Mouse (Mus musculus) activated CD4-positive, CD25-positive, alpha-beta regulatory T cell, adult 4 months (primary cell): ENCODE measurements around the gene Sike1. TPM values are rescaled to one million over a fixed set of nuclear protein-coding genes. Genes with fewer than 3 reads are reported as not detected.

Experiments used
- ATAC-seq: one replicate; pipeline ENCODE4 v1.8.0; 2017
- polyA plus RNA-seq, 2 experiments: library from polyadenylated mRNA; unstranded; fragments of 100-300 nt; shearing (Covaris generic); gene quantifications; one replicate each; pipeline ENCODE4 v1.2.1; 2017

Sike1 gene
- polyA plus RNA-seq, 2 experiments from 2014 or later: 70.8 to 84.2 TPM

GRCm38 (mm10) chr3:103040285-103040684 lies 44.8 kb downstream of the Sike1 start:
- no peak for ATAC-seq

DNA sequence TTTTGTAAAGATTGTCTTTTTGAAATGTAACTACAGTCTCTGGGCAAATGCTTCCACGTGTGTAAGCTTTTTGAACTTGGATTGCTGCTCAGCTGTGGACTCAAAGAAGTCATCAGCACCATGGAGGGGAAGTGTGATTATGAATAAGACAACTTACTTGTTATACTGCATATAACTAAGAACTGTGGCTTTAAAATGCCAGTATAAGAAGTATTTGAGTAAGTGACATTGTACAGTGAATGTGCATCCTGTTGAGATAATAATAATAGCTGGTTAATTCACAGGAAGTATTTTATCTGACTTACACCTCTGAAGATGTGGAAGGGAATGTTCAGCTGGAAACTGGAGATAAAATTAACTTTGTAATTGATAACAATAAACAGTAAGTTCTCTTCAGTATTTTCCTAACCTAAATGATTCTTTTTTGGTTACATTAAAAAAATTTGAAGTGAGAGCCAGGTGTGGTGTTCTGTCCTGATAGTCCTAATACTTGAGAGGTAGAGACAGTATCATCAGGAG lies 45.4 kb downstream of the Sike1 start:
- ATAC-seq: no peak

DNA sequence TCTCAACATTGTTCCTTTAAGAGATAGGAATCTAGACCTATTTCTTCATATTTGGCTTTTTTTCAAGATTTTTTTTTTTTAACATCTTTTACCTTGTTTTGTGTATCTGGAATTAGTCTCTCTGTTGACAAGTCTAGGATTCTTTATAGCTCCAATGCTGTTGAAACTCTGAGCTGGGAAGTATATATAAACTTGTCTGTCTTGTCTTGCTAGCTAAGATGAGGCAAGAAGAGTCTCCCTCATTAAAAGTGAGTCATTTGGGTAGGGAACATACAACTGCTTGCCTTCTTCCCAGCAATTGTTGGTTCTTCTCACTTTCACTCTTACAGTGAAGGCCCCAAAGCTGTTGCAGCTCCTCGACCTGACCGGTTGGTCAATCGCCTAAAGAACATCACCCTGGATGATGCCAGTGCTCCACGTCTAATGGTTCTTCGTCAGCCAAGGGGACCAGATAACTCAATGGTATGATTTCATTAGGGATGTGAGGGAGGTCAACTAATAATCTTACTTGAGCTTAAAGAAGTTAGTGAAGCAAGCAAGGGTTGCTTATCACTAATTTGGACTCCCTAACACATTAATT lies 60.6 kb downstream of the Sike1 start:
- ATAC-seq: no peak

GRCm38 (mm10) chr3:103057752-103058151 lies 62.2 kb downstream of the Sike1 start:
- ATAC-seq: no peak

Other genes with a start within 250 kb of the Sike1 start
- under 1 TPM in 1 of 2 experiments, not detected in 1; 0.17 TPM for gene Tshb, start 213.0 kb upstream of the Sike1 start, polyA plus RNA-seq
- gene Sycp1, start 59.6 kb upstream of the Sike1 start, polyA plus RNA-seq: under 1 TPM in 1 of 2 experiments, not detected in 1; 0.33 TPM
- not detected for gene Nr1h5, start 31.6 kb upstream of the Sike1 start, polyA plus RNA-seq
- gene Csde1, start 24.7 kb downstream of the Sike1 start, polyA plus RNA-seq: 100 to 1,000 TPM; 512 to 583 TPM
- 100 to 1,000 TPM in 1 of 2 experiments, 10 to 100 TPM in 1; 96.1 to 112 TPM for gene Nras, start 62.6 kb downstream of the Sike1 start, polyA plus RNA-seq
- gene Ampd1, start 78.3 kb downstream of the Sike1 start, polyA plus RNA-seq: 1 to 10 TPM; 2.9 to 3.3 TPM
- 1 to 10 TPM; 1.4 TPM for gene Dennd2c, start 106.9 kb downstream of the Sike1 start, polyA plus RNA-seq
- gene Bcas2, start 175.9 kb downstream of the Sike1 start, polyA plus RNA-seq: 100 to 1,000 TPM; 124 to 136 TPM